Mouse (Mus musculus): ENCODE measurements at regions not wholly inside any gene's neighbourhood (a gene's known extent, or its start where the extent isn't known, plus 50 kb on each side); places are given as distances from the start of the nearest gene placed in this dataset.

DNA sequence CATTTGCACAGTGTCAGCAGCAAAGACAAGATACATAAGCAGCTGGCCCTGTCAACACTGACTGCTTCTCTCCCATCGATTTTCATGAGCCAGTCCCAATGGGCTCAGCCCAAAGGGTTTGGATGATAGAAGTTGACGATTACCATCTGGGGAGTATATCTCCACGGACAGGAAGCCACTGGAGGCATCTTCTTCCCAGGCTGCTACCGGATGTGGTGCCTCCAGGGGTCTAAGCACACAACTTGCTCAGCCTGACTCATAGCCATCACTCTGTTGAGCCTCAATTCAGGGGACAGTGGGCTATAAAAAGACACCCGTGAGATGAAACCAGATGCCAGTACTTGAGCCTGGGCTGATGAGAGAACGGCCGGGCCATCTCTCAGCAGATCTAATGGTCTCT, 71.1 kb upstream of the Hif1a start:
- TF ChIP-seq CTCF (IDR thresholded peaks at IDR 0.05; ENCODE audit: control insufficient read depth, insufficient read depth, insufficient replicate concordance, low read depth, low read length) (no peak), POLR2A (IDR thresholded peaks at IDR 0.05; ENCODE audit: control insufficient read depth, low read depth, low read length) (no peak)
- Histone ChIP-seq H3K4me3 (ENCODE audit: control insufficient read depth, low read depth, low read length) (no peak overlapping the region), H3K4me1 (ENCODE audit: control insufficient read depth, insufficient read depth, low read length) (no peaks in the 10 kb centered on the region), H3K27me3 (ENCODE audit: control insufficient read depth, insufficient read depth, low read length) (no peaks in the 10 kb centered on the region), H3K27ac (ENCODE audit: control insufficient read depth, insufficient read depth, low read depth, low read length) (no peak overlapping the region), H3K36me3 (ENCODE audit: control insufficient read depth, insufficient read depth, low read length) (no peaks in the 10 kb centered on the region)

DNA sequence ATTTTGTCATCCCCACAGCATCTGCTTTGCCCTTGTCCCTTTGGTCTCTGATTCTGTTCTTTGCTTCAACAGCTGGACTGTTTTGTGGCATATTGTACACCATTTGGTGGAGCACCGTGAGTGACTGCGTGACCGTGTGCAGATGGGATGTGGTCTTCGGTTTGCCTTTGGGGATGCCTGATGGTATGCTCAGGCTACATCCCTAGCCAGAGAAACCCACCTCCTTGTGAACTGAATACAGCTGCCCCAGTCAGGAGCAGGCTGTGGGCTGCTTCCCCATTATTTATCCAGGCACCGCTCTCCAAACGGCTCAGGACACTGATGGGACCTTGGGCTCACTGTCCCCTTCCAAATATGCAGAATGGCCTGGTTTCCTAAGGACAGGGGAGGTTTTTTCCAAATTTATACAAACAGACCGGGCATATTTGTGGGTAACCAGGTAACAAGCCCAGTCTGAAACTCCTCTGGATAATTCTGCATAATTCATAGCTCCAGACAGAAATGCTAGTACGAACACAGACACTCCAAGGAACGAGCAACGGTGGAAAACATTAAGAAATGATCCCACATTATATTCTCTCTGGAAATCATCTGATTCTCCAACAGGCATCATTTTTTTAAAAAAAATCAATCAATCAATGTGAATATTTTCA, 70.5 kb upstream of the Hif1a start:
- H3K4me3 ChIP-seq (ENCODE audit: control insufficient read depth, low read depth, low read length): no peak overlapping the region
- no peaks in the 10 kb centered on the region for H3K27me3 ChIP-seq (ENCODE audit: control insufficient read depth, insufficient read depth, low read length)
- H3K36me3 ChIP-seq (ENCODE audit: control insufficient read depth, insufficient read depth, low read length): no peaks in the 10 kb centered on the region
- no peaks in the 10 kb centered on the region for H3K4me1 ChIP-seq (ENCODE audit: control insufficient read depth, insufficient read depth, low read length)
- TF ChIP-seq CTCF (IDR thresholded peaks at IDR 0.05; ENCODE audit: control insufficient read depth, insufficient read depth, insufficient replicate concordance, low read depth, low read length) (no peak), POLR2A (IDR thresholded peaks at IDR 0.05; ENCODE audit: control insufficient read depth, low read depth, low read length) (no peak)
- no peak overlapping the region for H3K27ac ChIP-seq (ENCODE audit: control insufficient read depth, insufficient read depth, low read depth, low read length)

DNA sequence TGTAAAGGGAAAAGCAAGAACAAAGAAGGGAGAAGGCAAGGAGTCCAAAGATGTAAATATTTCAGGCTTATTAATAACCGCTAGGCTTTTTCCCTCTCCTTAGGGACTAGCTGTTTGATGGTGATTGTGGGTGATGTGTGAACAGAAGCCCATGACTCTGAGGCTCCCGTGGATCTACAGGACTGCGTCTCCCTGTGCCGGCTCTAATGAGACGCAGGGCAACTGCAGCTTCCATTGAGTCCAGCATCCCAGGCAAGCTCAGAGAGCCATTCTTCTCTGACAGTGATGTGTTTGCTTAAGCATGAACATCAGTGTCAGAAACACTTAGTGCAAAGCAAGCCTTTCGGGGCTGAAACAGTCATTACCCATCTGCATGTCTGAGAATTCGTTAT, 70.0 kb upstream of the Hif1a start:
- Histone ChIP-seq H3K4me3 (ENCODE audit: control insufficient read depth, low read depth, low read length) (no peak overlapping the region), H3K36me3 (ENCODE audit: control insufficient read depth, insufficient read depth, low read length) (no peaks in the 10 kb centered on the region), H3K4me1 (ENCODE audit: control insufficient read depth, insufficient read depth, low read length) (no peaks in the 10 kb centered on the region), H3K27me3 (ENCODE audit: control insufficient read depth, insufficient read depth, low read length) (no peaks in the 10 kb centered on the region), H3K27ac (ENCODE audit: control insufficient read depth, insufficient read depth, low read depth, low read length) (no peak overlapping the region)
- no peak for TF ChIP-seq CTCF (IDR thresholded peaks at IDR 0.05; ENCODE audit: control insufficient read depth, insufficient read depth, insufficient replicate concordance, low read depth, low read length)
- no peak for TF ChIP-seq POLR2A (IDR thresholded peaks at IDR 0.05; ENCODE audit: control insufficient read depth, low read depth, low read length)

DNA sequence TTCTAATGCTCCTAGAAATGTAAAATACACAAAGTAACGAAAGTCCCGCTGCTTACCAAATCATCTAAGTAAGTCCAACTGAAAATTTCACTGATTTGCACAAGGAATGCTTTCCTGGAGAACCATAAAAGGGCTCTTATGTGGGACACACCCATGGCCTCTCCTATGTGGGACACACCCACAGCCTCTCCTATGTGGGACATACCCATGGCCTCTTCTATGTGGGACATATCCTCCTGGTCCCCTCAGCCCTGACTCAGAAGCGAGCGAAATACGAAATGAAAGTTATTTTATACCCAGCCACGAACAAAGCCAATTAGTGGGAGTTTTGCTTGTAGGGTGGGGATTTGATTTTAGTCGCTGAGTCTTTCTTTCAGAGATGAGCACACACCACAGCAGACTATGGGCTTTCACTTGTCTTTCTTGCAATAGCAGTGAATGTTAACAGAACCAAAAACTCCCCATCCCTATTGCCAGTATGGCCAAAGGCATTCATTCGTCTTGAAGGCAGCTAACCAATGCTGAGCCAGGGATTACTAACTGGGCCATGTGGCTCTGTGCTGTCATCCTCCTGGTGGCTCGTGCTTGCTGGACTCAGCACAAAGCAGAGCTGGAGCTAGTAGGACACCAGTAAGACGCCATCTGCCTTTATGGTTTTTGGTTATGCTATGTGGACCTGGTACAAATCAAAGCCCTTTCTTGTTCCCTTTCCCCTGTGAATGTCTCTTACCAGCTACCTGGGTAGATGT, 69.4 kb upstream of the Hif1a start:
- H3K4me3 ChIP-seq (ENCODE audit: control insufficient read depth, low read depth, low read length): no peak overlapping the region
- H3K27me3 ChIP-seq (ENCODE audit: control insufficient read depth, insufficient read depth, low read length): no peaks in the 10 kb centered on the region
- no peaks in the 10 kb centered on the region for H3K36me3 ChIP-seq (ENCODE audit: control insufficient read depth, insufficient read depth, low read length)
- no peak for TF ChIP-seq CTCF (IDR thresholded peaks at IDR 0.05; ENCODE audit: control insufficient read depth, insufficient read depth, insufficient replicate concordance, low read depth, low read length)
- TF ChIP-seq POLR2A (IDR thresholded peaks at IDR 0.05; ENCODE audit: control insufficient read depth, low read depth, low read length): no peak
- no peaks in the 10 kb centered on the region for H3K4me1 ChIP-seq (ENCODE audit: control insufficient read depth, insufficient read depth, low read length)
- no peak overlapping the region for H3K27ac ChIP-seq (ENCODE audit: control insufficient read depth, insufficient read depth, low read depth, low read length)

DNA sequence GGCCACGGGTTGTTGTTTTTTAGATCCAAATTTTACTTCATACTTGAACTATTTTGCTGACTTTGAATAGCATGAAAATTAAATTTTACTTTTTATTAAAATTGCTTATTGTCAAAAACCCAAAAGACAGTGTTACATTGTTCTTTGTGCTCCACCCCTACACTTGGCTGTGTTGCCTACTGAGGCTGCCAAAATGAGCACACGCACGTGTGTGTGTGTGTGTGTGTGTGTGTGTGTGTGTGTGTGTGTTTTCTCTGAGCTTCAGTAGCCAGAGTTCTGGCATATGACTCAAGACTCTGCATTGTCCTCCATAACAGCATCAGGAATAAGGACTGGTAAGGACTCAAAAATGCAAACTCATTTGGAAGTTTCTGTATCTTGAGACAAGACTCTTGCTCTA, 68.4 kb upstream of the Hif1a start:
- Histone ChIP-seq H3K4me1 (ENCODE audit: control insufficient read depth, insufficient read depth, low read length) (no peaks in the 10 kb centered on the region), H3K27ac (ENCODE audit: control insufficient read depth, insufficient read depth, low read depth, low read length) (no peak overlapping the region), H3K4me3 (ENCODE audit: control insufficient read depth, low read depth, low read length) (no peak overlapping the region), H3K36me3 (ENCODE audit: control insufficient read depth, insufficient read depth, low read length) (no peaks in the 10 kb centered on the region), H3K27me3 (ENCODE audit: control insufficient read depth, insufficient read depth, low read length) (no peaks in the 10 kb centered on the region)
- no peak for TF ChIP-seq POLR2A (IDR thresholded peaks at IDR 0.05; ENCODE audit: control insufficient read depth, low read depth, low read length)
- no peak for TF ChIP-seq CTCF (IDR thresholded peaks at IDR 0.05; ENCODE audit: control insufficient read depth, insufficient read depth, insufficient replicate concordance, low read depth, low read length)

DNA sequence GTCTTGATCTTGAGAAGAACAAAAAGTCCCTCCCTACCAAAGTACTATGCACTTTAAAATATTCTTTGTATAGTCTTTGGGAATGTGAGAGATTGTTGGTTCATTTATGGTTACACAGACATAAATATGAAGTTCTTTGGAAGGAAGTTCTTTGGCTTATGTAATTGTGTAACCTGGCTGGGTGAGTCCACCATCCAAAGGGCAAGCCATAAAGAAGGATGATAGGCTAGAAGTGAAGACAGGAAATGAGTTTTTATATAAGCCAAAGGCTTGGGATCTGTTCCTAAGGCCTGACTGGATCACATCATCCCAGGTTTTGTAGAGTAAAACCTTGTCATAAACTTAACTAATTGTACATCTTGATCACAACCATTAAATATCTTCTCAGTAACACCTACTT, 65.0 kb upstream of the Hif1a start:
- no peak overlapping the region for H3K27ac ChIP-seq (ENCODE audit: control insufficient read depth, insufficient read depth, low read depth, low read length)
- no peak overlapping the region for H3K4me3 ChIP-seq (ENCODE audit: control insufficient read depth, low read depth, low read length)
- no peaks in the 10 kb centered on the region for H3K4me1 ChIP-seq (ENCODE audit: control insufficient read depth, insufficient read depth, low read length)
- no peaks in the 10 kb centered on the region for H3K27me3 ChIP-seq (ENCODE audit: control insufficient read depth, insufficient read depth, low read length)
- no peaks in the 10 kb centered on the region for H3K36me3 ChIP-seq (ENCODE audit: control insufficient read depth, insufficient read depth, low read length)
- no peak for TF ChIP-seq CTCF (IDR thresholded peaks at IDR 0.05; ENCODE audit: control insufficient read depth, insufficient read depth, insufficient replicate concordance, low read depth, low read length)

DNA sequence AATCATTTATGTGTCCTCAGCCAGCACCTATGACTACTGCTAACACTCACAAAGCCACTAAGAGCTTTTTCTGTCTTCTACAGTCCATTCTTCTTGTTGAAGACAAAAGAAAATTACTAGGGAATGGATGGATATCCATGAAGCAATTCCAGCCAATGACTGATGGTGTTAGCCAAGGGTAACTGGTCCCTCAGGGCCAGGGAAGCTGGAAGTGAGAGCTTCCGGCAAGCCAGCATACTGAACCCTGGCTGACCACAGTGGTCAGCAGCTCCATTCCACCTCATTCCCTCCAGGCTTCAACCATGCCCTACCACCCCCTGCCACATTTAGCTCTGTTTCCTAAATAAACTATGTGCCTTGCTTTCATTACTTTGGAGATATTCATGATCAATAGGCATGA, 64.1 kb upstream of the Hif1a start:
- no peaks in the 10 kb centered on the region for H3K36me3 ChIP-seq (ENCODE audit: control insufficient read depth, insufficient read depth, low read length)
- H3K4me1 ChIP-seq (ENCODE audit: control insufficient read depth, insufficient read depth, low read length): no peaks in the 10 kb centered on the region
- no peak overlapping the region for H3K27ac ChIP-seq (ENCODE audit: control insufficient read depth, insufficient read depth, low read depth, low read length)
- TF ChIP-seq POLR2A (IDR thresholded peaks at IDR 0.05; ENCODE audit: control insufficient read depth, low read depth, low read length) (no peak), CTCF (IDR thresholded peaks at IDR 0.05; ENCODE audit: control insufficient read depth, insufficient read depth, insufficient replicate concordance, low read depth, low read length) (no peak)
- no peaks in the 10 kb centered on the region for H3K27me3 ChIP-seq (ENCODE audit: control insufficient read depth, insufficient read depth, low read length)
- no peak overlapping the region for H3K4me3 ChIP-seq (ENCODE audit: control insufficient read depth, low read depth, low read length)

All from testis, adult 2 months (tissue).